Mouse (Mus musculus) embryo, embryonic 10.5 days (tissue): Measurements from ENCODE around the gene Cemip.
A peak's percentile ranks its signal among the peaks of the same experiment; 100 is the strongest.

Experiments
- DNase-seq: peaks from one replicate; pipeline ENCODE4 v3.0.0-alpha.2; 2015; ENCODE audit warnings: low spot score

Gene Cemip

DNA sequence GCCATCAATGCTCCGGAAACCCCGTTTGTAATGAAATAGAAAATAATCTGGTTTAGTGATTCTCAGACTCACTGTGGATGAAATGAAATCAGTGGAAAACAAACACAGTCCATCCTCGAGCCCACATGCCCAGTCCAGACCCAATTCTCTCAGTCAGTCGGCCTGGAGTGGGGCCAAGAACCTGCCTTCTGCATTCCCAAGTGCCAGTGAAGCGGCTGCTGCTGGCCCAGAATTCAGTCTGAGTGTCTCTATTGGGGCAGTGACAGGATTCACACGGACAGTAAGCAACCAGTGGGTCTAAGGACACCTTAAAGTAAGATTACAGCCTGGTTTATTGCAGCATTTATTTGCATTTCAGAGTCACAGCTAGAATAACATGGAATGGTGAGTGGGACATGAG, 10.2 kb upstream of the Cemip start:
- DNase-seq = no peak

DNA sequence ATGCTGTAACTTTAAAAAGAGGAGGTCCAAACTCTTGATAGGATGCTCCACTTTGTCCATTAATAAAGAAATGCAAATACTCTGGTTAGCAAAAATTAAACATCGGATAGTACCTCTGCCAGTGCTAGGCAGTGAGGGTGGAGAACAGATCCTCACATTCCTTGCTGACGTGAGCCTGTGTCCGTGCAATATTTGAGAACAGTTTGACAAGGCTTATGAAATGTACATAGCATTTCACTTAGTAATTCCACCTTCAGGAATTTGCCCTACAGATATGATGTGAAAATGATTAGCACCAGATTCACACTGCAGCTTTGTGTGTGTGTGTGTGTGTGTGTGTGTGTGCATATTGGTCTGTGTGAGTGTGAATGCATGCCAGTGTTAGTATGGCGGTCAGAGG, 4.5 kb upstream of the Cemip start:
- DNase-seq = no peak

DNA sequence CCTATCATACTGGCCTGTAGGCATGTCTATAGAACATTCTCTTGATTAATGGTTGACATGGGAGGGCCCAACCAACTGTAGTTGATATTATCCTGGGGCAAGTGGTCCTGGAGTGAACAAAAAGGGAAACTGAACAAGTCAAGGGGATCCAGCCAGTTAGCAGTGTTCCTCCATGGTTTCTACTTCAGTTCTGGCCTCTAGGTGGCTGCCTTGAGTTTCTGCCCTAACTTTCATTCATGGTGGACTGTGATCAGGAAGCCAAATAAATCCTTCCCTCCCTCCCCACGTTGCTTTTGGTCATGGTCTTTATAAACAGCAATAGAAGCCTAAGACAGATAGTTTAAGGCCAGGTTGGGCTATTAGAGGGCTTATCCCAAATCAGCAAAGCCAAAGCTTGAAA, 3.5 kb upstream of the Cemip start:
- DNase-seq = peak; percentile 18

DNA sequence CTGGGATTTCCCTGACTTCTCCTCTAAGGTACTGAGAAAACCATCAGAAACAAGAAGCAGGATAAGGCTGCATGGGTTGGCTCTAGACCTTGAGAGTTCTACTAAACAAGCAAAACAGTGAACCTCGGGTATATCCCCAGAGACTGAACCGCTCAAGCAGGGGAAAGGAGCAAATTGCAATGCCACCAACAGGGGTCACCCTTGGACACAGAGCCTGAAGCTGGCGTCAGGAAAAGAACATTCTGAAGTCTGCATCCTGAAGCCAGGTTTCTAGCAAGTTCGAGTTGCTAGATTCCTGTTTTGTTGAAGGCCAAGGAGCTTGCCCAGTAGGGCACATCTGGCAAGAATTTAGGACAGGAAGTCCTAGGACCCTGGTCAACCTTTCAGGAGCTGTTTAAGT, 2.7 kb upstream of the Cemip start:
- DNase-seq = peak; percentile 82

DNA sequence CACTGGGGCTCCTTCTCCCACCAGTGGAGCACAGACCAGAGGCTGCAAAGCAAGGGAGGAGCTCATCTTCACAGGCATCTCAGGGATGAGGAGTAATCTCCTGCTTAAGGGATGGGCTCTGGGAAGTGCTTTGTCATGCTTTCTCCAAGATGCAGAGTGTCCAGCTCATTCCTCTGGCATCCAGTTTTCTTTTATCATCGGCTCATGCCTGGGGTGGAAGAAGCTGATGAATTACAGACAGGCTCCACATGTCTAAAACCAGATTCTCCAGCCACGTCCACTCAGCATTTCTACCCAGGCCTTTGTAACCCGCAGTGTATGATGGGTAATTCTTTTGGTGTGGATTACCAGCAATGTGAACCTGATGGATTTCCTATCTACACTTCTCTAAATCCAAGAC, 1.9 kb upstream of the Cemip start:
- no peak for DNase-seq

DNA sequence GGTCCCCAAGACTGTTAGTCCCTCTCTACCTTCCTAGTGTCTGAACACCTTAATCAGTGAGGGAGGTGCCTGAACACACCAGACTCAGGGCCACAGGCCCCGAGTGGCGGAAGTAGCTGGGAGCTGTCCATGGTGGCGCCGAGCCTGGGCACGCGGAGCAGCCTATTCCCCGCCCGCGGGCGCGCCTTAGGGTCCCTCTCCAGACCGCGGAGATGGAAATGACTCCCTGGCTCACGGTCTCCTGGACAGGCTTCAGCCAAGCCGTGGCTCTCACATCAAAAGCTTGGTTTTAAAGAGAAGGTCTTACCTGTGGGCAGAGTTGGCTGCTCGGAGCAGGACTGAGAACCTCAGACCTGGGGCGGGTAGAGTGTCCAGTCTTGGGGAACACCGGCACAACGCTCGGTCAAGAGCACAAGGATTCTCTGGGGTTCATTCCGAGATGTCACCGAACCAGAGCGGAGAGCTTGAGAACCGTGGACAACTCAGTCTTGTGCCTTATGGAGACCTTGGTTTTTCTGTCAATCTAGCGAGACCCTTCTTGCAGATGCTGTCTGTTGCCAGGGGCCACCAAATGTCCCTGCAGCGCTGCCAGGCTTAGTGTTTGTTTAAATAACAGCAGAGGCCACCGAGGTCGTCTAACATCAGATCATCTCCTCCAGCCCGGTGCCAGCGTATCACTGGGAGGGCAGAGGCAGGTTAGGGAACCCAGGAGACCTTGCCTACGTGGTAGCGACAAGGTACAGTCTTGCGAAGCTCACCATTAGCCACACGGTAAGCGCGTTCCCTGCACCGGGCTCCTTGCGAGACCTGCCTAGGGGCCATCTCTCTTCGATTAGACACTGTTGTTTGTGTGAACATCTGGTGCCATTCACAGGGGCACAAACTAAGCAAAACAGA, 1.0 kb downstream of the Cemip start:
- peak; percentile 79 for DNase-seq

DNA sequence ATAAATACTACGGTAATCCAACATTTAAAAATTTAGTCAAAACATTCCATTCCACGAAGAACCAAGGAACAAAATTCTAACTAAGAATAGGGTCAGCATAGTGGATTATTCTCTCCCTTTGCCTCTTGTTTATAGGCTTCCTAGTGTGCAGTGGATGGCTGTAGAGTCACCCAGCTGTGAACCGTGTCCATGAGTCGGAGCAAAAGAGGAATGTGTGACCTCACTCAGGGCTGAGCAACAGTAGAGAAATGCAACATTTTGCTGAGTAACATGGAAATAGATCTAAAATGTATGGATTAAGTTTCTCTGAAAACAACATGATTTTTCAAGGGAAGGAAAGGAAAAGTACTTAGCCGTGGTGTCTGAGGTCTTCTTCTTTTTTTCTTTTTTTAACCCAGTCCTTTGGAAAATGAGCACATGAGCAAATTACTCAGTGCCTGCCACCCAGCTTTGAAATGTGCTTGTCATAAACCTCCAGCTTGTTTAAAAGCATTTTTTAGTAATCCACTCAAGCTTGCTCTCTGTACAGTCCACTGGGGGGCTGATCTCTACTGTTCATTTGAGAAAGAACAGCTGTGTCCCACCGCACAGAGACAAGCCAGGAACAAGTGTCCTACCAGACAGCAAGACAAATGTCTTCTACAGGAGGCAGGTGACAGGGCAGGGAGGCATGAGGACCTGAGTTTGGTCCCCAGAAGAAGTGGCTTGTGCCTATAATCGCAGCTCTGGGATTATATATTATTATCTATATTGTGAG, 8.9 kb downstream of the Cemip start:
- DNase-seq = no peak

DNA sequence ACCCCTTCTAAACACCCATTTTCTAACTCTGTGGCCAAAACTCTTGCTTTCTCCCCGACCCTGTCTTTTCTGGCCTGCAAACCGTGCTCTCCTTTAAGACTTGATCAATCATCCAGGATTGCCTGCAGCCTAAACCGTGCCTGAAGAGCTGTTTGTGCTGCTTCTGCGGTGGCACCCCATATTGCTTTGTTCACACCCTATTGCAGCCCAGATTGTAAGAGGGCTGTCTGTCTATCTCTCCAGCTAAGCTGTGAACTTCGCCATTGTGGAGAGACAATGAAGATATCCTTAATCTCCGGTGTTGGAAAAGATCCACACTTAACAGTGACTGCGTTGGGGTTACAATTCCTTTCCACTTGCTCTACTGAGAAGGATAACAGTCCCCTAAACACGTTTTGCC, 12.0 kb downstream of the Cemip start:
- no peak for DNase-seq

DNA sequence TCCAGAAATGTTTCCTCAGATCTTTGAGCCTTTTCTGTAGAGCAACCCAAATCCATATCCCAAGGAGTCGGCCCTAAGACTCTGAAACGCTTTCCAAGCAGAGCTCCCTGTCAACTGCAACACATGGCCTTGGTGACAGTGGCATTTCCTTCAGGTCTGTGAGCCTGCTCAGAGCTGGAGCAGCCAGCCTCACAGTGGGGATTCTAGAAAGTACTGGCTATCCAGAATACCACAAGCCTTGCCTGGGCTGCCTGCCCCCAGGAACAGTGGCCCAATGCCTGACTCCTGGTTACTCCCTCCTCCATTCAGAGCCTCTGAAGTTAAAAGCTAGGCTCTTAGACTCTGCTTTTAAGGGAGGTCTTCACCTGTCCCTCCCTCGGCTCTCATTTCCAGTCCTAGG, 12.4 kb downstream of the Cemip start:
- no peak for DNase-seq

DNA sequence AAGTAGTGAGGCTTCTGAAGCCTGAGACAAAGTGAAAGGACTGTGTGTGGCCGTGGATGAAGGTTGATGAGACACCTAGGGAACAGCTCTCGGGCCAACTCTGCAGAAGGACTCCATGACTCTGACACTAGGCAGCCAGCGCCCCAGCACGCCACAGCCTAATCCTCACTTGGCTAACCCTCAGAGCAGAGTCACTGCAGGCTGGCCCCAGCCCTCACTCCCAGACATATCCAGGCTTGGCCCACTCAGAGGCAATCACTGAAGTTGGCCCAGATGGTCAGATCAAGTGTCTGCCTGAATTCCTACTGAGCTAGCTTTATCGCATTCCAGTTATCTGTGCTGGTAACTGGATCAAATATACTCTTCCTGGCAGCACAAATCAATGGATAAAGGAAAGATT, 17.4 kb downstream of the Cemip start:
- DNase-seq = no peak

DNA sequence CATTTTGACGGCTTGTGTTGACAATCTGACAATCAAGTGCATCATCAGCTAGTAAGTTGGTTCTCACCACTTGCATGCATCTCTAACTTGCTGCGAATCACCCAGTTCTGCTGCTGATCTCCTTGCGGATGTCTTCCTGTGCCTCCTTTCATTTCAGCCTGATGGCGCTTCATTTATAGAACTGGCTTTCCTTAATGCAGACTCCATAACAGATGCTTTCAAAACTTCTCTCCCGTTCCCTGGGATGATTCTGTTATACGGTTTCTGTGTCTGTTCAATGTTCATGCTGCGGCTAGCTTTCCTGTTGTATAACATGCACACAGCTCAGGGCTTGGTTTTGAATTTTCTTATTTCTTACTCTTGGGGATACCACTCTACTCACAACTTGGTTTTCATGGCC, 26.5 kb downstream of the Cemip start:
- no peak for DNase-seq

DNA sequence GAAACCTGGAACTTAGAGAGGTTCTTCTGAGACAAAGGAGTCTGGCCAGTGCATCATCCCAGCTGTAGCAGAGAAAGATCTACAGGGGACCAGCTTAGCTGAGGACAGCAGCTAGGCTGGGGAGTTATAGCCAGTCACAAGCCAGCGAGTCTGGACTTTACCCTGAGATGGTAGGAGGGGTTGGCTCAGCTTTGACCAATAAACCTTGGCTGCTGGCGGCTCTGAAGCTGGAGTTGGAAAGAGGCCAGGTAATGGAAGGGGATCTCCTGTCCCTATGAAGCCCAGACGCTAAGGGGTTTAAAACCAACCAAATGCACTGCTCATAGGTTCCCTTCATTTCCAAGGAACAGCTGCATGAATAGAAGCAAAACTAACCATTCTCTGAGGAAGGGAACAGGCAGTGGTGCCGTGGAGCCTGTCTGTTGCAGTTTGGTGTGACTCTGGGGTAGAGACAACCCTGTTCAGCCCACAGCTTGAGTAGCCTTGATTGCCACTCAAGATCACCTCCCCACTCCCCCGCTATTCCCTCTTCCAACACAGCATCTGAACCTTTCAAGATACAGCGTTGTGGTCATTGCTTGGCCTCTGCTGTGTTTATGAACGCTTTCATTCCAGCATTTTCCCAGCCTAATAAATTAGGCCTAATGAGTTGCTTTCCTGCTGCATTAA, 30.2 kb downstream of the Cemip start:
- no peak for DNase-seq

DNA sequence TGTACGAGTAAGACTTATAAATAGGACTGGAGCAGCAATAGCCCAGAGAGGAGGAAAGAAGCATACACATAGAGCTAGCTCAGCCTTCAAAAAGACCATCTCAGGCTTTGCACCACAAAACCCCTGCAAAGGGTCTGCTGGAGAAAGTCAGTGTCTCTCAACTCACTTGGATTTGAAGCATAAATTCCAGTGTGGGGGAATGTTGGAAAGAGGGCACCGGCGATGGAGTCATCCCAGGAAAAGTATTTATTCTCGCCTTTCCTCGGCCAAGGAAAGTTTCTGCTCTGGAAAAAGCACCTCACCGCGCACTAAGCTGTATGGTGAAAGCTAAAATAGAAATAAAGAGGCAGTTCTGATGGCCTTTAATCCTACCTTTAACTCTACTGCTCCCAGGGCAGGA, 32.4 kb downstream of the Cemip start:
- no peak for DNase-seq

DNA sequence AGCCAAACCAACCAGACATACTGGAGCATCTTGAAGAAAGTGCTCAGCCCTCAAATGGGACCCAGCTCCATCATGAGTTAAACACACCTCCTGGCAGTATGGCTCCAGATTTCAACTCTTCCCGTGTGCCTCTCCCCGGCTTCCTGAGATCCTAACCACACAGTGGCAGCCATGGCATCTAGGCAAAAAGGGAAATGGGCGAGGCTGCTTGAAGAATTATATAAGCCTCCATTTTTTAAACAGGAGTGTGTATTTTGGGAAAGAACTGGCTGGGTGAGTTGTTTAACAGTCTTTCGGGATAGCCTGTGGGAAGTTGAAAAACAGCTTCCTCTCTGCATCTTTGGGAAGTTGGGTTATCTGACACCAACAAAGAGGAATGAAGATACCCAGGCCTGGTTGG, 34.9 kb downstream of the Cemip start:
- no peak for DNase-seq

DNA sequence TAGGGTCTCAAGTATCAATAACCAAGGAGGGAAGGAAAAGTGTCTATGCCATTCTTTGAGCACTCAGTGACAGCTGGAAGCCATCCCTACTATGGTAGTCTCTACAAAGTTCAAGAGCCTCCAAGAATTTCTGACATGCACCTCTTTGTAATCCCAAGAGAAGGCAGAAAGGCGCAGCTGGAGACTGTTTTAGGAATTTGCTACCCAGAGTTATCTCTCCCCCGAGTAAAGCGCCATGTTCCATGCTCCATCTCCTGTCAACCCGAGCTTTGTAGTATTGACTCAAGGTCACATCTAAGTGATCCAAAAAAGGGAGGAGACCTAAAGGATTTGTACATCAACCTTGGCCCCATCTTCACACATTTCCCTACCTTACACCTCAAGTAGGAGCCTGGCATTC, 40.8 kb downstream of the Cemip start:
- no peak for DNase-seq

DNA sequence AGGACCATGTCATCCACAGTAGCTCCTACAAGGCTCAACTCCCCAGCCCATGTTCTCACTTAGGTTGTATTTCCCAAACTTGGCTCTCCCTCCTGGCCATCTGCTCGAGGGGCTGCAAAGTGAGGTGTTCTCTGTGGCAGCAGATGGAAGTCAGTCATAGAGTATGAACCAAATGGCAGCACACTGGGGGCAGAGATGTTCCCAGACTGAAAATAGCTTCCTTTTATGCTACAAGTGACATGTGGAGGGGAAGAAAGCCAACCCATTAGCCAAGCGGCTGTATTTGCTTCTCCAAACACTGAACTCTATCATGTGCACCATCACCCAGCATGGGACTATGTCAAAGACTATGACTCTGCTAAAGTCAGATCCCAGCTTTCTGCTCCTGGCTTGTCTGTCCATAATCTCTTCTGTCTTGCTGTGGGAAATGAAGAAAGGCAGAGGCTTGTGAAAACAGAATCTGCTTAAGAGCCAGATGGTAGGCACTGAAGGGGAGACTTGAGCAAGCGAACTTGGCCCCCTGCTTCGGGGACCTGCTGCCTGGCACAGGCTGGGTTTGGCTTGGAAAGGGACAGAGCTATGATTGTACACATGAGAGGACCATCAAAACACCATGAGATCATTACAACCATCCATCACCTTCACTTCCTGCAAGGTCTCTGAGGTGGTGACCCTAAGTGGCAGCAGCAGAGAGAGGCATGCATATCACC, 41.6 kb downstream of the Cemip start:
- no peak for DNase-seq

DNA sequence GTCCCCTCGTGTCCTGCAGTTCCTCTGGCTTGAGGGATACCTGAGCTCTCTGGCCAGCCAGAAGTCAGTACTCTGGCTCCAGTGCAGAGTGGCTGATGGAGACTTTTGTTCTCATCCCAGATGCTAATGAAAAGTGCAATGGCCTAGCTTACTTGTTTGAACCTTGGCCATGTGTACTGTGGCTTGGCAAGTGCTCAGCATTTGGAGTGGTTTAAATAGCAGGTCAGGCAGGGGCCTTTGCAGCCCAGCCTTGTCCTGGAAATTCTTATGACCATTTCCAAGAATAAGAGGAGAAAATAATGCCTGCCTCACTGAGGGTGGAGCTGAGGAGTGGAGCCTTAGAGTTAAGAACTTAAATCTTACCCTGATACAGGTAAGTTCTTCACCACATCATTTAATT, 43.6 kb downstream of the Cemip start:
- DNase-seq = no peak

DNA sequence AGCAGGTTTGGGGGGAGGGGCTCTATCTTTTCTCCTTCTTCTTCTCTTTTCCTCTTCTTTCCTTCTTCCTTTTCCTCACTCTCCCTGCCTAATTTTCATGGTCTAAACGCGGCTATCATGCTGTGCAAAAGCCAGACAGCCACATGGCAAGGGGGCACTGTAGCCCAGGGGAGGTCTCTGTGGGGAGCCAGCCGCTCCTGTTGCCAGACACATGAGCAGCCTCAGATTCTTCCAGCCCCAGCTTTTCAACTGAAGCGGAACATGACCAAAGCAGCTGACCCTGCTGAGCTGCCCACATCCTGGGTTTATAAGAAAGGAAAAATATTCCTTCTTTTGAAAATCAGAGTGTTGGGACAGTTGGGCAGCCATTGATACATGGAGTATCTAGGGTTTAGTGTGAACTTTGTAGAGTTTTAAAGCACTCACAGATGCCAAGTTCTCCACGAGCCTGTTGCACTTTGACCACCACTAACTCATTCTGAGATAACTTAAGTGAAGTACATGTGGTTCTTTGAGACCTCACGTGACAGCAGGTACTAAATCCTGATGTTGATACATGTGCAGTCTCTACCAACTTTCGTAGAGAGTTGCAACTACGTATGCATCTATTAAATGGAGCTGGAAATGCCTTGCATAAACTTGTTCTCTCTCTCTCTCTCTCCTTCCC, 46.3 kb downstream of the Cemip start:
- no peak for DNase-seq

DNA sequence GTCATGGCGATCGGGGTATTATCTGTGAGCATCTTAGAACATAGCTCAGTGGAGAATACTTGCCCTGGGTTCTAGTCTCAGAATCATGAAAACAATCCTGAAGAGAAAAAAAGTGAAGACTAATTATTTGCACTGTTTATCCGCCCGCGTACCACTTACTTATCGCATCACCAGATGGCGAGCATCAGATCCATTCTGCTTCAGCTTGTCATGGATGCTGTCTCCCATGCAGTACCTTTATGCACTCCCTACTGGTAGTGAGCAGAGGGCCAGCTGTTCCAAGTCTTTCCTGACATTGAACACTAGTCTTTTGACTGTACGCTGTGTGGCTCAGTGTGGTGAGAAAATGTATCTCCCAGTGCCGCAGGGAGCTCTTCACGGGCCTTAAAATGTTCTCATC, 47.7 kb downstream of the Cemip start:
- DNase-seq = no peak

DNA sequence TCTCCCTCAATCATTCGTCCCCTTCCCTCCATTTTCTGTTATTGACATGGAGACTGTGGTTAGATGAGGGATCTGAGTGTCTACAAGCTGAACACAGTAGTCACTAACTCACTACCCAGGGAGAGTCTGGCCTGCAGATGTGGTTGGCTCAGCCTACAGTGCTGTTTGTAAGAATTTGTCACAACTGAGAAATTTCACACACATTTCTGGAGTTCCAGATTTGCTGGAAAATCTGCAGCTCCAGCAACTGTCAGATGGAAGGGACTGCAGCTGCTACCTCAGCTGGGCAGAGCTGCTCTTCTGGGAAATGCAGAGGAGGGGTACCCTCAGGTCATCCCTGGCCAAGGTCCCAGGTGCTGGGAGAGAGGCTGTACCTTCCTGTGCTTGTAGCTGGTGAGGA, 53.5 kb downstream of the Cemip start:
- no peak for DNase-seq

DNA sequence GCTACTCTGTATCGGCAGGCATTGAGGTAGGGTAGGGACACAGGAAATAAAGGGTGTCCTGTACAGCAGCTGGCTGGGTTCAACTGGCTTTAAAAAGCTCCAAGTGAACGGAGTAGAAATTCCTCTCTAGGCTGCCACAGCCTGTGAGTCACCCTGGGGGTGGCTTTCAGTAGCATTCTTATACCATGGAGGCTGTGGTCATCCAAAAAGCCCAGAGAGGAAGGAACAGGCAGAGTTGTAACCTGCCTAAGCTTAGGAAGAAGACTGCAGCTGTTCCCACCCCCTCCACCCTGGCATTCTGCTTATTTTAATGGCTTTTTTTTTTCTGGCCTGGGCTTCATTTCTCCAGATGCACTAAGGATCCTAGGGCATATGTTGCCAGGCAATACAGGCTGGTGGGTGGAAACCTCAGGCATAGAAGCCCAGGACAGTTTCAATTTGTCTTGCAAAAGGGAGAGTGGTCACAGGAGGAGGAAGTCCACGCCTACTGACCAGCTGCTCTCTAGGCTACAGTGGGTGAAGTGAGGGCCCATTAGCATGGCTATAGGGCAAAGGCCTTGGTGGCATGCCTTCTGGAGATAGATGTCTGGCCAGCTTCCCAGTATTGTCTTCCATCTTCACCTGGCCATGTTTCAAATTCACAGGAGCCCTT, 57.1 kb downstream of the Cemip start:
- peak; percentile 4 for DNase-seq
